Mouse (Mus musculus) liver, adult 2 months (tissue): Measurements from ENCODE around the gene Zmynd8.

Experiments used
- CTCF ChIP-seq: fragments of 200-500 bp; IDR thresholded peaks from 2 replicates; pipeline ENCODE4 v1.5.1; 2011; ENCODE audit warnings: low read depth, low read length, control low read depth
- POLR2A ChIP-seq: fragments of 200-500 bp; IDR thresholded peaks from 2 replicates; pipeline ENCODE4 v1.6.1; 2011; ENCODE audit warnings: low read length, control low read depth; ENCODE audit not compliant: insufficient read depth; ENCODE audit errors: extremely low read depth

DNA sequence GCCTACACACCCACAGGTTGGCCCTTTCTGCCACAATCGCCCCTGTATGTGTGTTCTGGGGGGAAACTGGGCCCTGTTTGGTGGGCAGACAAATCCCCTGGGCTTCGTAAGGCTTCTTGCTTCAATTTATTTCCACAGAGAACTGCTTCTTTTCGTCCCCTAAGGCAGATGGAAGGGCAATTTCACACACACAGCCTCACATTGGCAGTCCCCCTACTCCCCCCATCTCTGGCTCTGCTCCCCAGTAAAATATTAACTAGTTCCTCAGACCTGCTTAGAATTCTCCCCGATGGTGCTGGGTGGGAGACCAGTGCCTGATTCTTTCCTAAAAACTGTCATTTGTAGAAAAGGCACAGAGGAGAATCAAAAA, 12.9 kb downstream of the Zmynd8 start:
- TF ChIP-seq CTCF (no peak), POLR2A (no peak)
